Comparison of ENCODE assay signal across 11 mouse cellular contexts in genomic region chr6:42372001-42372400, GRCm38 (mm10). TPM values are rescaled to one million over a fixed set of nuclear protein-coding genes. Genes with fewer than 3 reads are reported as not detected.
A peak's percentile ranks its signal among the peaks of the same experiment; 100 is the strongest.
DNase-seq lines count a peak whose midpoint lies in the region; ATAC-seq and TF ChIP-seq lines count a peak whose summit lies in the region.
"Had no signal": no experiment of that assay in that cellular context is flagged by ENCODE, and none has a peak within 500 bp of the region (broad histone marks: within the 10 kb centered on the region; RNA-seq: fewer than 3 reads in every experiment).

No protein-coding gene starts in this region.

- H3K9ac ChIP-seq in hindbrain, embryonic 14.5 days: no peak overlapping the region
- H3K9ac ChIP-seq in limb, embryonic 12.5 days (replicated peaks): no peak overlapping the region
- H3K9ac ChIP-seq in stomach, postnatal 0 days (ENCODE audit: low read length): peak overlapping the region; percentile 5; the same call in 1 of the 2 replicates

- H3K4me1 ChIP-seq in hindbrain, embryonic 10.5 days (replicated peaks): peaks cover 42% of the 10 kb centered on the region
- H3K4me1 ChIP-seq in hindbrain, embryonic 14.5 days (replicated peaks; ENCODE audit: control insufficient read depth, insufficient read depth, low read length): peaks cover 8% of the 10 kb centered on the region
- peaks cover 22% of the 10 kb centered on the region for H3K4me1 ChIP-seq in limb, embryonic 12.5 days (replicated peaks)
- H3K4me1 ChIP-seq in stomach, postnatal 0 days (replicated peaks; ENCODE audit: control insufficient read depth, insufficient read depth): peaks cover 10% of the 10 kb centered on the region; the same call in 1 of the 2 replicates

- H3K27me3 ChIP-seq in hindbrain, embryonic 10.5 days (ENCODE audit: insufficient read depth, poor library complexity, severe bottlenecking): peaks cover 37% of the 10 kb centered on the region
- peaks cover 5% of the 10 kb centered on the region; the same call in 1 of the 2 replicates for H3K27me3 ChIP-seq in hindbrain, embryonic 14.5 days (ENCODE audit: control insufficient read depth, insufficient read depth, low read length)
- H3K27me3 ChIP-seq in limb, embryonic 12.5 days: no peaks in the 10 kb centered on the region
- H3K27me3 ChIP-seq in stomach, postnatal 0 days (ENCODE audit: control insufficient read depth, insufficient read depth, low read length): no peaks in the 10 kb centered on the region

- DNase-seq in hindbrain, embryonic 10.5 days (ENCODE audit: low spot score): no peak
- no peak for DNase-seq in hindbrain, embryonic 14.5 days (ENCODE audit: low spot score)
- DNase-seq in ovary, postnatal 10 days (ENCODE audit: low spot score): peak; percentile 0
- no peak for DNase-seq in ovary, adult 18-20 months (ENCODE audit: low spot score)
- no peak for DNase-seq in stomach, postnatal 0 days (ENCODE audit: low spot score)
- DNase-seq in cerebellum, postnatal 10 days: no peak
- DNase-seq in right cerebral cortex, postnatal 25 days: no peak
- DNase-seq: adrenal gland, postnatal 10 days had no signal

- no peak for TF ChIP-seq EP300 in stomach, postnatal 0 days (optimal IDR thresholded peaks at IDR 0.05)

- ATAC-seq in hindbrain, embryonic 14.5 days (ENCODE audit: low FRiP score): no peak
- peak; percentile 28; the same call in 1 of the 2 replicates for ATAC-seq in limb, embryonic 12.5 days (ENCODE audit: insufficient number of reproducible peaks, insufficient read depth, low FRiP score, low TSS enrichment, low read depth)
- no peak; the same call in 1 of the 2 replicates for ATAC-seq in stomach, postnatal 0 days (ENCODE audit: low FRiP score, low TSS enrichment)

- peak overlapping the region; percentile 65; the same call in 1 of the 2 replicates for H3K4me3 ChIP-seq in hindbrain, embryonic 10.5 days
- no peak overlapping the region for H3K4me3 ChIP-seq in hindbrain, embryonic 14.5 days (replicated peaks; ENCODE audit: low read length)
- peak overlapping the region; percentile 67 for H3K4me3 ChIP-seq in limb, embryonic 12.5 days (replicated peaks)
- peak overlapping the region; percentile 60 for H3K4me3 ChIP-seq in stomach, postnatal 0 days (ENCODE audit: low read depth, low read length)
- H3K4me3 ChIP-seq: heart, adult 2 months had no signal

- H3K27ac ChIP-seq in hindbrain, embryonic 10.5 days: no peak overlapping the region
- H3K27ac ChIP-seq in hindbrain, embryonic 14.5 days: no peak overlapping the region
- no peak overlapping the region for H3K27ac ChIP-seq in limb, embryonic 12.5 days
- peak overlapping the region; percentile 49; the same call in 1 of the 2 replicates for H3K27ac ChIP-seq in stomach, postnatal 0 days (replicated peaks)
- H3K27ac ChIP-seq: heart, adult 2 months had no signal

- no peaks in the 10 kb centered on the region for H3K36me3 ChIP-seq in hindbrain, embryonic 10.5 days
- no peaks in the 10 kb centered on the region for H3K36me3 ChIP-seq in hindbrain, embryonic 14.5 days (replicated peaks; ENCODE audit: control insufficient read depth, insufficient read depth)
- no peaks in the 10 kb centered on the region for H3K36me3 ChIP-seq in limb, embryonic 12.5 days
- no peaks in the 10 kb centered on the region for H3K36me3 ChIP-seq in stomach, postnatal 0 days (ENCODE audit: control insufficient read depth, insufficient read depth, low read length)

- 4% methylated on average over 3 of the region's 3 CpGs for WGBS in hindbrain, embryonic 10.5 days
- 13% methylated on average over 3 of the region's 3 CpGs for WGBS in hindbrain, embryonic 14.5 days
- 7% methylated on average over 3 of the region's 3 CpGs for WGBS in limb, embryonic 12.5 days
- 23% methylated on average over 3 of the region's 3 CpGs for WGBS in stomach, postnatal 0 days

- TF ChIP-seq CTCF in stomach, postnatal 0 days (IDR thresholded peaks at IDR 0.05; ENCODE audit: low read depth): no peak

- no peak overlapping the region for H3K4me2 ChIP-seq in hindbrain, embryonic 14.5 days (replicated peaks)
- H3K4me2 ChIP-seq in limb, embryonic 12.5 days: peak overlapping the region; percentile 92
- H3K4me2 ChIP-seq in stomach, postnatal 0 days (replicated peaks; ENCODE audit: low read depth): peak overlapping the region; percentile 87

- no peaks in the 10 kb centered on the region for H3K9me3 ChIP-seq in hindbrain, embryonic 10.5 days
- H3K9me3 ChIP-seq in hindbrain, embryonic 14.5 days (ENCODE audit: control insufficient read depth, low read length): no peaks in the 10 kb centered on the region
- H3K9me3 ChIP-seq in limb, embryonic 12.5 days: no peaks in the 10 kb centered on the region
- H3K9me3 ChIP-seq in stomach, postnatal 0 days (ENCODE audit: control insufficient read depth, low read length): no peaks in the 10 kb centered on the region

RNA-seq across cellular contexts. Expression of gene Epha1, which starts 1.1 kb away (rescaled TPM):
- polyA plus RNA-seq in hindbrain, embryonic 10.5 days (2016; fragmentation: Nextera tagmentation; extraction: Ambion mirVana): 1.8 and 3.1 TPM in 2 replicates
- 0.16 and 0.24 TPM in 2 replicates for polyA plus RNA-seq in hindbrain, embryonic 14.5 days (2014; fragmentation: Nextera tagmentation; extraction: Ambion mirVana)
- polyA plus RNA-seq in limb, embryonic 12.5 days (2016; fragmentation: Nextera tagmentation; extraction: Ambion mirVana): 7.8 and 9.0 TPM in 2 replicates
- 19.9 and 20.1 TPM in 2 replicates for polyA plus RNA-seq in stomach, postnatal 0 days (2015; fragmentation: Nextera tagmentation; extraction: Ambion mirVana)

RNA-seq across cellular contexts. Expression of gene Zyx, which starts 22.6 kb away (rescaled TPM):
- 86.0 and 103 TPM in 2 replicates for polyA plus RNA-seq in hindbrain, embryonic 10.5 days (2016; fragmentation: Nextera tagmentation; extraction: Ambion mirVana)
- polyA plus RNA-seq in hindbrain, embryonic 14.5 days (2014; fragmentation: Nextera tagmentation; extraction: Ambion mirVana): 56.6 and 60.3 TPM in 2 replicates
- polyA plus RNA-seq in limb, embryonic 12.5 days (2016; fragmentation: Nextera tagmentation; extraction: Ambion mirVana): 86.1 and 109 TPM in 2 replicates
- polyA plus RNA-seq in stomach, postnatal 0 days (2015; fragmentation: Nextera tagmentation; extraction: Ambion mirVana): 60.5 and 68.0 TPM in 2 replicates

RNA-seq across cellular contexts. Expression of gene Tas2r143, which starts 28.0 kb away (rescaled TPM):
- polyA plus RNA-seq in hindbrain, embryonic 10.5 days (2016; fragmentation: Nextera tagmentation; extraction: Ambion mirVana): not detected in 2 replicates
- polyA plus RNA-seq in hindbrain, embryonic 14.5 days (2014; fragmentation: Nextera tagmentation; extraction: Ambion mirVana): not detected in 2 replicates
- polyA plus RNA-seq in limb, embryonic 12.5 days (2016; fragmentation: Nextera tagmentation; extraction: Ambion mirVana): not detected in 2 replicates
- not detected in 2 replicates for polyA plus RNA-seq in stomach, postnatal 0 days (2015; fragmentation: Nextera tagmentation; extraction: Ambion mirVana)
- polyA plus RNA-seq: testis, adult 2 months had no signal

RNA-seq across cellular contexts. Expression of gene Tas2r135, which starts 33.2 kb away (rescaled TPM):
- not detected in 2 replicates for polyA plus RNA-seq in hindbrain, embryonic 10.5 days (2016; fragmentation: Nextera tagmentation; extraction: Ambion mirVana)
- not detected in 2 replicates for polyA plus RNA-seq in hindbrain, embryonic 14.5 days (2014; fragmentation: Nextera tagmentation; extraction: Ambion mirVana)
- not detected in 2 replicates for polyA plus RNA-seq in limb, embryonic 12.5 days (2016; fragmentation: Nextera tagmentation; extraction: Ambion mirVana)
- not detected in 2 replicates for polyA plus RNA-seq in stomach, postnatal 0 days (2015; fragmentation: Nextera tagmentation; extraction: Ambion mirVana)
- polyA plus RNA-seq: heart, adult 2 months; testis, adult 2 months had no signal

RNA-seq across cellular contexts. Expression of gene Fam131b, which starts 47.6 kb away (rescaled TPM):
- 1.4 and 2.9 TPM in 2 replicates for polyA plus RNA-seq in hindbrain, embryonic 10.5 days (2016; fragmentation: Nextera tagmentation; extraction: Ambion mirVana)
- 7.2 and 7.9 TPM in 2 replicates for polyA plus RNA-seq in hindbrain, embryonic 14.5 days (2014; fragmentation: Nextera tagmentation; extraction: Ambion mirVana)
- polyA plus RNA-seq in limb, embryonic 12.5 days (2016; fragmentation: Nextera tagmentation; extraction: Ambion mirVana): 0.68 and 0.79 TPM in 2 replicates
- 0.10 and 0.12 TPM in 2 replicates for polyA plus RNA-seq in stomach, postnatal 0 days (2015; fragmentation: Nextera tagmentation; extraction: Ambion mirVana)
